Mouse (Mus musculus) heart, postnatal 4 days (tissue): ENCODE data around the gene Scaf1. TPM values are rescaled to one million over a fixed set of nuclear protein-coding genes. Genes with fewer than 3 reads are reported as not detected.

Experiments
- DNase-seq: peaks from one replicate; pipeline ENCODE4 v3.0.0; 2021
- total RNA-seq, 2 experiments: library from RNA; stranded (reverse); gene quantifications; 2 replicates each; pipeline ENCODE4 v1.2.3; 2021

Gene Scaf1
- total RNA-seq, 2 experiments from 2014 or later = 78.5 to 80.3 TPM

- DNase-seq = no peak
Measured at GRCm38 (mm10) chr7:44983944-44984832, 32.0 kb downstream of the Scaf1 start.

- DNase-seq = peak; percentile 94
Measured at GRCm38 (mm10) chr7:44983085-44983484, 33.1 kb downstream of the Scaf1 start.

GRCm38 (mm10) chr7:44981539-44981938 lies 34.6 kb downstream of the Scaf1 start:
- DNase-seq = no peak

GRCm38 (mm10) chr7:44978300-44978699 lies 37.9 kb downstream of the Scaf1 start:
- no peak for DNase-seq

GRCm38 (mm10) chr7:44975117-44975419 lies 41.1 kb downstream of the Scaf1 start:
- DNase-seq = no peak

GRCm38 (mm10) chr7:44974383-44975116 lies 41.6 kb downstream of the Scaf1 start, which contains the start of gene Cpt1c:
Gene Cpt1c (minus strand): TSS chr7:44974851.
- DNase-seq = peak; percentile 82

- no peak for DNase-seq
Measured at GRCm38 (mm10) chr7:44973415-44974130, 42.6 kb downstream of the Scaf1 start.

- no peak for DNase-seq
Measured at GRCm38 (mm10) chr7:44971142-44971541, 45.0 kb downstream of the Scaf1 start.

GRCm38 (mm10) chr7:44970231-44970691 lies 45.9 kb downstream of the Scaf1 start:
- DNase-seq = peak; percentile 85

GRCm38 (mm10) chr7:44966638-44967037 lies 49.5 kb downstream of the Scaf1 start:
- no peak for DNase-seq

- DNase-seq = no peak
Measured at GRCm38 (mm10) chr7:44965975-44966374, 50.2 kb downstream of the Scaf1 start.

GRCm38 (mm10) chr7:44964990-44965389 lies 51.2 kb downstream of the Scaf1 start:
- no peak for DNase-seq

- DNase-seq = no peak
Measured at GRCm38 (mm10) chr7:44962831-44963230, 53.3 kb downstream of the Scaf1 start.

GRCm38 (mm10) chr7:44962337-44962736 lies 53.8 kb downstream of the Scaf1 start:
- no peak for DNase-seq

- DNase-seq = no peak
Measured at GRCm38 (mm10) chr7:44960512-44960910, 55.7 kb downstream of the Scaf1 start.

GRCm38 (mm10) chr7:44959874-44960511 lies 56.2 kb downstream of the Scaf1 start:
- DNase-seq = no peak

GRCm38 (mm10) chr7:44959281-44959680 lies 56.9 kb downstream of the Scaf1 start:
- DNase-seq = no peak

GRCm38 (mm10) chr7:44958208-44958607 lies 58.0 kb downstream of the Scaf1 start:
- peak; percentile 66 for DNase-seq

GRCm38 (mm10) chr7:44957183-44957835 lies 58.9 kb downstream of the Scaf1 start:
- peak; percentile 47 for DNase-seq

- no peak for DNase-seq
Measured at GRCm38 (mm10) chr7:44956266-44956665, 59.9 kb downstream of the Scaf1 start.

- peak; percentile 16 for DNase-seq
Measured at GRCm38 (mm10) chr7:44955628-44956027, 60.5 kb downstream of the Scaf1 start.
